Mouse (Mus musculus): ENCODE measurements at regions not wholly inside any gene's neighbourhood (a gene's known extent, or its start where the extent isn't known, plus 50 kb on each side); places are given as distances from the start of the nearest gene placed in this dataset.

DNA sequence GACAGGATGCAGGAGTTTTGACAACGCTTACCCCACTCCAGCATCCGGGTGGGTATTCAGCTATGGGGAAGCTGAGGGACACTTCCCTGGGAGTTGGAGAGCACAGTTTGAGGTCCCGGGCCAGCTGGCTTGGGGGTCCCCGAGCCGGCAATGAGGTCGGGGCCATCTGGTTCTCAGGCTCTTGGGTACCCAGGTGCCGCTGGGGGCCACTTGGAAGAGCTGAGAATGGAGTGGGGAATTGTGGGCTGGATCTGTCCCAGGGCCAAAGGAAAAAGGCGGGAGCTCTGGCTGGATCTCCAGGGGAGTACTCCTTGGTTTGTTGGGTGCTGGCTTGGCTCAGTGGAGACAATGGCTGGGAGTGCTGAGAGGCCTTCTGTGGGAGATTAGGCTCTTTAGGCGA, 806.6 kb downstream of the Triml1 start:
- in situ Hi-C loops (cut with MboI; ENCODE audit: low pct_ligation_motif_present, low pct_unique_long_range_greater_than_20kb, low sequenced_read_pairs), result no loop called here
- Histone ChIP-seq H3K4me2 (ENCODE audit: insufficient read depth, low read depth, poor library complexity, severe bottlenecking) (no peak overlapping the region), H3K9me3 (replicated peaks; ENCODE audit: low read length) (peaks cover 25% of the 10 kb centered on the region), H3K9ac (ENCODE audit: insufficient read depth, low read depth) (no peak overlapping the region), H3K4me3 (replicated peaks in 1 of 3; ENCODE audit: low read depth in 2 of 3, low read length in 2 of 3, poor library complexity in 1 of 3) (no peak overlapping the region), H3K79me2 (replicated peaks; ENCODE audit: control insufficient read depth, extremely low read depth, insufficient read depth, poor library complexity, severe bottlenecking) (no peaks in the 10 kb centered on the region), H3K4me1 (ENCODE audit: control insufficient read depth in 1 of 2, insufficient read depth in 2 of 2) (no peaks in the 10 kb centered on the region), H3K36me3 (replicated peaks in 1 of 2; ENCODE audit: control insufficient read depth in 1 of 2, insufficient read depth in 1 of 2, low read length in 1 of 2) (no peaks in the 10 kb centered on the region), H3K27ac (ENCODE audit: insufficient read depth, low read depth) (no peak overlapping the region), H3K27me3 (replicated peaks) (no peaks in the 10 kb centered on the region)
- no peak for TF ChIP-seq BHLHE40 (IDR thresholded peaks at IDR 0.05; ENCODE audit: low read depth, low read length)
- TF ChIP-seq MXI1 (IDR thresholded peaks at IDR 0.05; ENCODE audit: low read depth, low read length), result no peak
- no peak for TF ChIP-seq ZMIZ1 (IDR thresholded peaks at IDR 0.05; ENCODE audit: low read depth, low read length)
- TF ChIP-seq SIN3A (IDR thresholded peaks at IDR 0.05; ENCODE audit: low read length), result no peak
- no peak for TF ChIP-seq RCOR1 (conservative IDR thresholded peaks at IDR 0.05; ENCODE audit: low read depth, low read length)
- TF ChIP-seq PAX5 (IDR thresholded peaks at IDR 0.05; ENCODE audit: low read length), result no peak
- TF ChIP-seq GABPA (IDR thresholded peaks at IDR 0.05; ENCODE audit: insufficient replicate concordance, low read depth, low read length), result no peak
- no peak for TF ChIP-seq USF1 (IDR thresholded peaks at IDR 0.05; ENCODE audit: low read depth, low read length)
- TF ChIP-seq NELFE (IDR thresholded peaks at IDR 0.05; ENCODE audit: low read depth, low read length), result no peak
- no peak for TF ChIP-seq CTCF (conservative IDR thresholded peaks at IDR 0.05 in 1 of 2, IDR thresholded peaks at IDR 0.05 in 1 of 2; ENCODE audit: low read depth in 2 of 2, low read length in 2 of 2)
- no peak for TF ChIP-seq CHD1 (IDR thresholded peaks at IDR 0.05; ENCODE audit: low read depth, low read length)
- TF ChIP-seq HCFC1 (IDR thresholded peaks at IDR 0.05; ENCODE audit: low read depth, low read length), result no peak
- TF ChIP-seq MEF2A (IDR thresholded peaks at IDR 0.05; ENCODE audit: borderline replicate concordance, low read depth, low read length), result no peak
- no peak for TF ChIP-seq JUN (IDR thresholded peaks at IDR 0.05; ENCODE audit: insufficient read depth, low read depth, low read length)
- no peak for TF ChIP-seq UBTF (IDR thresholded peaks at IDR 0.05; ENCODE audit: low read depth, low read length)
- TF ChIP-seq ZNF384 (IDR thresholded peaks at IDR 0.05; ENCODE audit: low read depth, low read length), result no peak
- no peak for TF ChIP-seq MAX (IDR thresholded peaks at IDR 0.05; ENCODE audit: low read length)
- TF ChIP-seq ZC3H11A (IDR thresholded peaks at IDR 0.05; ENCODE audit: low read depth, low read length), result no peak
- TF ChIP-seq ELF1 (IDR thresholded peaks at IDR 0.05; ENCODE audit: low read depth, low read length), result no peak
- no peak for TF ChIP-seq USF2 (conservative IDR thresholded peaks at IDR 0.05; ENCODE audit: low read depth, low read length)
- dilution Hi-C loops (cut with MboI; ENCODE audit: extremely low pct_ligation_motif_present, extremely low pct_unique_long_range_greater_than_20kb, low sequenced_read_pairs), result no loop called here
- no peak for DNase-seq (ENCODE audit: extremely low read depth)

DNA sequence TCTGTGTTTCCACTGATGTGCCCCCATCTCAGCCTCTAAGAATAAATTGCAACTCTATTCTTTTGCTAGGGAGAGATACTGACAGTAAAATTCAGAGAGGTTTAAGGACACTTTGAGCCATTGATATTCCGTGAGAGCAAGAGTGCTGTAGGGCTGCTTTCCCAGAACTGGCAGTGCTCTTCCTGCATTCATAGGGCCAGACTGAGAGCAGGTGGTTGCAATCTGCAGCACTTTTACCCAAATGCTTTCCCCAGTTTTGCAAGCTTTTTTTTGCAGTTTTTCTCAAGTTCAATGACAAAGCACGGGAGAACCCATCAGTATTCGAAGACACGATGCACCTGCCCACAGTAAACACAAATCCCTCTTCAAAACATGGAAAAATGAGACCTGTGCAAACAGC, 816.6 kb downstream of the Triml1 start:
- Histone ChIP-seq H3K27me3 (replicated peaks) (no peaks in the 10 kb centered on the region), H3K9ac (ENCODE audit: insufficient read depth, low read depth) (no peak overlapping the region), H3K36me3 (replicated peaks in 1 of 2; ENCODE audit: control insufficient read depth in 1 of 2, insufficient read depth in 1 of 2, low read length in 1 of 2) (no peaks in the 10 kb centered on the region), H3K4me3 (replicated peaks in 1 of 3; ENCODE audit: low read depth in 2 of 3, low read length in 2 of 3, poor library complexity in 1 of 3) (no peak overlapping the region), H3K9me3 (replicated peaks; ENCODE audit: low read length) (peaks cover 15% of the 10 kb centered on the region), H3K4me2 (ENCODE audit: insufficient read depth, low read depth, poor library complexity, severe bottlenecking) (no peak overlapping the region), H3K4me1 (ENCODE audit: control insufficient read depth in 1 of 2, insufficient read depth in 2 of 2) (no peaks in the 10 kb centered on the region), H3K79me2 (replicated peaks; ENCODE audit: control insufficient read depth, extremely low read depth, insufficient read depth, poor library complexity, severe bottlenecking) (no peaks in the 10 kb centered on the region), H3K27ac (ENCODE audit: insufficient read depth, low read depth) (no peak overlapping the region)
- dilution Hi-C loops (cut with MboI; ENCODE audit: extremely low pct_ligation_motif_present, extremely low pct_unique_long_range_greater_than_20kb, low sequenced_read_pairs) (no loop called here), in situ Hi-C loops (cut with MboI; ENCODE audit: low pct_ligation_motif_present, low pct_unique_long_range_greater_than_20kb, low sequenced_read_pairs) (no loop called here)
- DNase-seq (ENCODE audit: extremely low read depth), result no peak
- TF ChIP-seq CTCF (conservative IDR thresholded peaks at IDR 0.05 in 1 of 2, IDR thresholded peaks at IDR 0.05 in 1 of 2; ENCODE audit: low read depth in 2 of 2, low read length in 2 of 2) (no peak), ZNF384 (IDR thresholded peaks at IDR 0.05; ENCODE audit: low read depth, low read length) (no peak), UBTF (IDR thresholded peaks at IDR 0.05; ENCODE audit: low read depth, low read length) (no peak), BHLHE40 (IDR thresholded peaks at IDR 0.05; ENCODE audit: low read depth, low read length) (no peak), JUN (IDR thresholded peaks at IDR 0.05; ENCODE audit: insufficient read depth, low read depth, low read length) (no peak)

Data from CH12.LX (cell line).